ENCODE assay signal across 22 mouse cellular contexts in genomic region chr3:122288613-122289195, GRCm38 (mm10). TPM values are rescaled to one million over a fixed set of nuclear protein-coding genes. Genes with fewer than 3 reads are reported as not detected.
DNase-seq lines count a peak whose midpoint lies in the region; ATAC-seq and TF ChIP-seq lines count a peak whose summit lies in the region.
"Had no signal": no experiment of that assay in that cellular context is flagged by ENCODE, and none has a peak within 500 bp of the region (broad histone marks: within the 10 kb centered on the region; RNA-seq: fewer than 3 reads in every experiment).

No protein-coding gene starts in this region.

- no peaks in the 10 kb centered on the region for H3K79me2 ChIP-seq in liver, adult 2 months (ENCODE audit: control insufficient read depth, insufficient read depth, low read length)

- H3K27ac ChIP-seq in liver, adult 2 months (replicated peaks; ENCODE audit: insufficient read depth, low read depth, low read length): no peak overlapping the region
- H3K27ac ChIP-seq in small intestine, adult 2 months (ENCODE audit: insufficient read depth, low read depth, low read length): peak overlapping the region; percentile 54
- H3K27ac ChIP-seq: embryonic facial prominence, embryonic 12.5 days; embryonic facial prominence, embryonic 15.5 days; hindbrain, embryonic 10.5 days; hindbrain, embryonic 13.5 days had no signal

- 89% methylated on average over 5 of the region's 5 CpGs for WGBS in liver, adult 2 months
- 59% methylated on average over 5 of the region's 5 CpGs for WGBS in small intestine, adult 2 months

- no peaks in the 10 kb centered on the region for H3K27me3 ChIP-seq in liver, adult 2 months (ENCODE audit: control insufficient read depth, insufficient read depth, low read length)
- H3K27me3 ChIP-seq in small intestine, adult 2 months (ENCODE audit: control insufficient read depth, insufficient read depth, low read length): no peaks in the 10 kb centered on the region
- H3K27me3 ChIP-seq: embryonic facial prominence, embryonic 12.5 days; embryonic facial prominence, embryonic 15.5 days; hindbrain, embryonic 13.5 days; Patski had no signal

- intact Hi-C loops in heart, postnatal 10 days (cut with DNase I): no loop called here

- no peak for ATAC-seq in granulocyte monocyte progenitor cell, adult 5-6 weeks (replicated peaks; ENCODE audit: poor library complexity, severe bottlenecking)
- ATAC-seq: forebrain, embryonic 14.5 days; hindbrain, embryonic 16.5 days; Patski had no signal

- peaks cover 4% of the 10 kb centered on the region; the same call in 1 of the 2 replicates for H3K4me1 ChIP-seq in liver, adult 2 months (ENCODE audit: control insufficient read depth, insufficient read depth, low read length)
- H3K4me1 ChIP-seq in small intestine, adult 2 months (ENCODE audit: control insufficient read depth, insufficient read depth, insufficient read length, low read length): peaks cover 17% of the 10 kb centered on the region; the same call in 1 of the 2 replicates
- H3K4me1 ChIP-seq: embryonic facial prominence, embryonic 15.5 days had no signal

- no peak overlapping the region for H3K4me3 ChIP-seq in liver, adult 2 months (ENCODE audit: insufficient read depth, low read depth, low read length)
- H3K4me3 ChIP-seq in small intestine, adult 2 months (ENCODE audit: low read depth, low read length): no peak overlapping the region
- H3K4me3 ChIP-seq: embryonic facial prominence, embryonic 12.5 days; embryonic facial prominence, embryonic 15.5 days; hindbrain, embryonic 10.5 days; hindbrain, embryonic 13.5 days had no signal

- H3K9ac ChIP-seq in liver, adult 2 months (ENCODE audit: low read depth, low read length): no peak overlapping the region
- H3K9ac ChIP-seq: embryonic facial prominence, embryonic 12.5 days; embryonic facial prominence, embryonic 15.5 days; hindbrain, embryonic 13.5 days had no signal

- TF ChIP-seq CTCF in liver, adult 2 months (IDR thresholded peaks at IDR 0.05; ENCODE audit: low read depth, low read length): no peak
- no peak for TF ChIP-seq CTCF in small intestine, adult 2 months (IDR thresholded peaks at IDR 0.05; ENCODE audit: extremely low read depth, insufficient read length, insufficient replicate concordance, low read depth, low read length)

- no peak for TF ChIP-seq POLR2A in liver, adult 2 months (IDR thresholded peaks at IDR 0.05; ENCODE audit: extremely low read depth, insufficient read depth, low read length)
- TF ChIP-seq POLR2A in small intestine, adult 2 months (IDR thresholded peaks at IDR 0.05; ENCODE audit: low read depth, low read length): no peak

- H3K36me3 ChIP-seq in liver, adult 2 months (ENCODE audit: control insufficient read depth, insufficient read depth, low read length): peaks cover 12% of the 10 kb centered on the region
- peaks cover 10% of the 10 kb centered on the region for H3K36me3 ChIP-seq in small intestine, adult 2 months (ENCODE audit: control insufficient read depth, insufficient read depth, low read length)

- DNase-seq in heart, adult 11 months: peak; percentile 55
- DNase-seq in heart, postnatal 10 days: no peak
- peak; percentile 36 for DNase-seq in liver, adult 2 months (ENCODE audit: extremely low read depth, low read depth, low spot score)
- DNase-seq in liver: no peak
- DNase-seq in ovary, postnatal 36 days (ENCODE audit: low spot score): no peak
- DNase-seq: adrenal gland, postnatal 10 days; cerebellum, adult 11 months; cerebellum, adult 2 months; cerebellum, adult 9-11 months; cerebellum, postnatal 25 days; gastrocnemius, postnatal 25 days; heart, postnatal 36 days had no signal

RNA-seq across cellular contexts. Expression of gene Bcar3, which starts 5.2 kb away (rescaled TPM):
- 10 to 100 TPM in 1 of 2 experiments, 1 to 10 TPM in 1; 9.3 to 10.0 TPM for total RNA-seq in heart, postnatal 10 days (2021)
- total RNA-seq in liver, adult 2 months (2014; rRNA removed): 44.4 and 69.3 TPM in 2 replicates
- polyA plus RNA-seq in liver, adult 2 months (2012; rRNA removed): 45.5 and 67.3 TPM in 2 replicates
- polyA plus RNA-seq in small intestine, adult 2 months (2012; rRNA removed): 23.8 and 93.8 TPM in 2 replicates
- total RNA-seq in granulocyte monocyte progenitor cell, adult 5-6 weeks (2014; fragmentation: Nextera tagmentation): not detected in 2 replicates
- total RNA-seq in granulocyte monocyte progenitor cell, adult 5-6 weeks (2017): 0.77 and 0.86 TPM in 2 replicates
- polyA plus RNA-seq: G1E had no signal

RNA-seq across cellular contexts. Expression of gene Dnttip2, which starts 14.5 kb away (rescaled TPM):
- total RNA-seq in heart, postnatal 10 days (2021): 10 to 100 TPM; 25.3 to 30.9 TPM
- total RNA-seq in liver, adult 2 months (2014; rRNA removed): 14.5 and 17.7 TPM in 2 replicates
- 3.6 and 4.0 TPM in 2 replicates for polyA plus RNA-seq in liver, adult 2 months (2012; rRNA removed)
- polyA plus RNA-seq in small intestine, adult 2 months (2012; rRNA removed): 1.2 and 2.7 TPM in 2 replicates
- 89.0 and 109 TPM in 2 replicates for total RNA-seq in granulocyte monocyte progenitor cell, adult 5-6 weeks (2014; fragmentation: Nextera tagmentation)
- 109 and 114 TPM in 2 replicates for total RNA-seq in granulocyte monocyte progenitor cell, adult 5-6 weeks (2017)

RNA-seq across cellular contexts. Expression of gene Gclm, which starts 43.3 kb away (rescaled TPM):
- total RNA-seq in heart, postnatal 10 days (2021): 10 to 100 TPM; 52.4 to 56.0 TPM
- total RNA-seq in liver, adult 2 months (2014; rRNA removed): 57.6 and 116 TPM in 2 replicates
- polyA plus RNA-seq in liver, adult 2 months (2012; rRNA removed): 236 and 311 TPM in 2 replicates
- 155 and 443 TPM in 2 replicates for polyA plus RNA-seq in small intestine, adult 2 months (2012; rRNA removed)
- total RNA-seq in granulocyte monocyte progenitor cell, adult 5-6 weeks (2014; fragmentation: Nextera tagmentation): 74.4 and 94.6 TPM in 2 replicates
- 37.8 and 46.7 TPM in 2 replicates for total RNA-seq in granulocyte monocyte progenitor cell, adult 5-6 weeks (2017)

Comparison
In these comparisons a context has a peak if more than half of its experiments do, and no peak if none do; other contexts are left out.
1. DNase-seq: peak in heart, adult 11 months (single experiment) and liver, adult 2 months (single experiment); none in heart, postnatal 10 days (0 of 2), liver (single experiment) and ovary, postnatal 36 days (single experiment).
2. RNA of gene Bcar3, which starts 5.2 kb away (total RNA-seq): 44.4 to 69.3 TPM in liver, adult 2 months and 9.3 to 10.0 TPM in heart, postnatal 10 days; 0.77 to 0.86 TPM in granulocyte monocyte progenitor cell, adult 5-6 weeks; every median in the first group is over 4 times any median in the second.